26 mouse cellular contexts compared by ENCODE assay signal in genomic region chrX:42324848-42325247, GRCm38 (mm10).
DNase-seq lines count a peak whose midpoint lies in the region; ATAC-seq lines count a peak whose summit lies in the region.
"Had no signal": no experiment of that assay in that cellular context is flagged by ENCODE, and none has a peak within 500 bp of the region (broad histone marks: within the 10 kb centered on the region; RNA-seq: fewer than 3 reads in every experiment).

No protein-coding gene starts in this region.

- WGBS in forebrain, embryonic 13.5 days: 28% methylated on average over 3 of the region's 3 CpGs
- 32% methylated on average over 3 of the region's 3 CpGs for WGBS in forebrain, embryonic 12.5 days
- 27% methylated on average over 3 of the region's 3 CpGs for WGBS in forebrain, embryonic 16.5 days
- 45% methylated on average over 3 of the region's 3 CpGs for WGBS in forebrain, embryonic 11.5 days

- H3K9me3 ChIP-seq in forebrain, embryonic 13.5 days (replicated peaks): no peaks in the 10 kb centered on the region
- no peaks in the 10 kb centered on the region for H3K9me3 ChIP-seq in forebrain, embryonic 12.5 days
- H3K9me3 ChIP-seq in forebrain, embryonic 16.5 days (ENCODE audit: control insufficient read depth, low read length): no peaks in the 10 kb centered on the region
- H3K9me3 ChIP-seq in forebrain, embryonic 11.5 days (ENCODE audit: control insufficient read depth, low read length): no peaks in the 10 kb centered on the region
- H3K9me3 ChIP-seq: embryonic facial prominence, embryonic 13.5 days; embryonic facial prominence, embryonic 15.5 days; forebrain, embryonic 10.5 days; G1E had no signal

- H3K9ac ChIP-seq in forebrain, embryonic 13.5 days: no peak overlapping the region
- H3K9ac ChIP-seq in forebrain, embryonic 12.5 days: no peak overlapping the region
- H3K9ac ChIP-seq in forebrain, embryonic 16.5 days (replicated peaks; ENCODE audit: low read depth, low read length): no peak overlapping the region
- no peak overlapping the region for H3K9ac ChIP-seq in forebrain, embryonic 11.5 days (ENCODE audit: low read length)
- H3K9ac ChIP-seq: embryonic facial prominence, embryonic 13.5 days; embryonic facial prominence, embryonic 15.5 days had no signal

- no peak overlapping the region for H3K4me2 ChIP-seq in forebrain, embryonic 13.5 days
- no peak overlapping the region for H3K4me2 ChIP-seq in forebrain, embryonic 12.5 days
- no peak overlapping the region for H3K4me2 ChIP-seq in forebrain, embryonic 16.5 days (ENCODE audit: low read length)
- no peak overlapping the region for H3K4me2 ChIP-seq in forebrain, embryonic 11.5 days (ENCODE audit: low read depth, low read length, severe bottlenecking)
- H3K4me2 ChIP-seq: embryonic facial prominence, embryonic 13.5 days; embryonic facial prominence, embryonic 15.5 days had no signal

- 0 out of 2 replicates have a peak, but pooled peaks cover 3% of the 10 kb centered on the region for H3K4me1 ChIP-seq in forebrain, embryonic 13.5 days
- 0 out of 2 replicates have a peak, but pooled peaks cover 7% of the 10 kb centered on the region for H3K4me1 ChIP-seq in forebrain, embryonic 12.5 days
- H3K4me1 ChIP-seq in forebrain, embryonic 16.5 days (replicated peaks; ENCODE audit: control insufficient read depth, insufficient read depth, low read length): peaks cover 7% of the 10 kb centered on the region; the same call in 1 of the 2 replicates
- no peaks in the 10 kb centered on the region; the same call in 1 of the 2 replicates for H3K4me1 ChIP-seq in forebrain, embryonic 11.5 days (replicated peaks; ENCODE audit: control insufficient read depth, insufficient read depth, low read length)
- H3K4me1 ChIP-seq: embryonic facial prominence, embryonic 13.5 days; embryonic facial prominence, embryonic 15.5 days had no signal

- H3K27me3 ChIP-seq in forebrain, embryonic 13.5 days: no peaks in the 10 kb centered on the region
- no peaks in the 10 kb centered on the region for H3K27me3 ChIP-seq in forebrain, embryonic 12.5 days
- no peaks in the 10 kb centered on the region for H3K27me3 ChIP-seq in forebrain, embryonic 16.5 days (replicated peaks; ENCODE audit: control insufficient read depth, insufficient read depth, low read length)
- H3K27me3 ChIP-seq in forebrain, embryonic 11.5 days (ENCODE audit: control insufficient read depth, insufficient read depth, low read length): no peaks in the 10 kb centered on the region
- H3K27me3 ChIP-seq: CH12.LX; embryonic facial prominence, embryonic 13.5 days; embryonic facial prominence, embryonic 15.5 days had no signal

- 0 out of 2 replicates have a peak, but pooled peaks have one; percentile 24 for ATAC-seq in forebrain, embryonic 13.5 days
- no peak for ATAC-seq in forebrain, embryonic 12.5 days (ENCODE audit: low FRiP score)
- peak; percentile 52; the same call in 1 of the 2 replicates for ATAC-seq in forebrain, embryonic 16.5 days
- ATAC-seq in forebrain, embryonic 11.5 days (replicated peaks; ENCODE audit: low FRiP score): no peak
- ATAC-seq: activated CD4-positive, CD25-positive, alpha-beta regulatory T cell, adult 4 months; CD4-positive, CD25-positive, alpha-beta regulatory T cell, adult 4 months; Patski had no signal

- no peak overlapping the region for H3K27ac ChIP-seq in forebrain, embryonic 13.5 days
- H3K27ac ChIP-seq in forebrain, embryonic 12.5 days: no peak overlapping the region
- H3K27ac ChIP-seq in forebrain, embryonic 16.5 days (ENCODE audit: low read length): no peak overlapping the region
- H3K27ac ChIP-seq in forebrain, embryonic 11.5 days (ENCODE audit: low read depth, low read length): no peak overlapping the region
- H3K27ac ChIP-seq: embryonic facial prominence, embryonic 13.5 days; embryonic facial prominence, embryonic 15.5 days; forebrain, embryonic 10.5 days had no signal

- H3K36me3 ChIP-seq in forebrain, embryonic 13.5 days (ENCODE audit: poor library complexity, severe bottlenecking): no peaks in the 10 kb centered on the region
- H3K36me3 ChIP-seq in forebrain, embryonic 12.5 days (replicated peaks): no peaks in the 10 kb centered on the region
- no peaks in the 10 kb centered on the region for H3K36me3 ChIP-seq in forebrain, embryonic 16.5 days (ENCODE audit: control insufficient read depth, insufficient read depth)
- H3K36me3 ChIP-seq in forebrain, embryonic 11.5 days (ENCODE audit: control insufficient read depth, insufficient read depth, low read length): no peaks in the 10 kb centered on the region
- H3K36me3 ChIP-seq: embryonic facial prominence, embryonic 13.5 days; embryonic facial prominence, embryonic 15.5 days; forebrain, embryonic 10.5 days; G1E had no signal

- no peak overlapping the region for H3K4me3 ChIP-seq in forebrain, embryonic 13.5 days
- no peak overlapping the region for H3K4me3 ChIP-seq in forebrain, embryonic 12.5 days (replicated peaks)
- no peak overlapping the region for H3K4me3 ChIP-seq in forebrain, embryonic 16.5 days (replicated peaks; ENCODE audit: low read length)
- no peak overlapping the region for H3K4me3 ChIP-seq in forebrain, embryonic 11.5 days (ENCODE audit: low read depth, low read length)
- H3K4me3 ChIP-seq: embryonic facial prominence, embryonic 13.5 days; embryonic facial prominence, embryonic 15.5 days; erythroblast, embryonic 14.5 days; forebrain, embryonic 10.5 days had no signal

- no peak for DNase-seq in forebrain, embryonic 11.5 days (ENCODE audit: low spot score)
- DNase-seq in lung, postnatal 10 days: peak; percentile 1
- DNase-seq in lung, adult 18-20 months: no peak
- DNase-seq: adrenal gland, adult 8-10 months; adrenal gland, postnatal 14 days; adrenal gland, postnatal 36 days; B cell, adult 2 months; cerebellum, adult 11 months; cerebellum, adult 18-20 months; cerebellum, adult 8-10 months; cerebellum, adult 9-11 months; cerebellum, postnatal 14 days; cerebellum, postnatal 36 days; embryo, embryonic 11 days had no signal

Comparison
In these comparisons a context has a peak if more than half of its experiments do, and no peak if none do; other contexts are left out.
1. ATAC-seq: peak in forebrain, embryonic 13.5 days (single experiment) and forebrain, embryonic 16.5 days (single experiment); none in forebrain, embryonic 12.5 days (single experiment) and forebrain, embryonic 11.5 days (single experiment).